Mouse (Mus musculus): ENCODE measurements around the gene Npas1.

The Npas1 gene

DNA sequence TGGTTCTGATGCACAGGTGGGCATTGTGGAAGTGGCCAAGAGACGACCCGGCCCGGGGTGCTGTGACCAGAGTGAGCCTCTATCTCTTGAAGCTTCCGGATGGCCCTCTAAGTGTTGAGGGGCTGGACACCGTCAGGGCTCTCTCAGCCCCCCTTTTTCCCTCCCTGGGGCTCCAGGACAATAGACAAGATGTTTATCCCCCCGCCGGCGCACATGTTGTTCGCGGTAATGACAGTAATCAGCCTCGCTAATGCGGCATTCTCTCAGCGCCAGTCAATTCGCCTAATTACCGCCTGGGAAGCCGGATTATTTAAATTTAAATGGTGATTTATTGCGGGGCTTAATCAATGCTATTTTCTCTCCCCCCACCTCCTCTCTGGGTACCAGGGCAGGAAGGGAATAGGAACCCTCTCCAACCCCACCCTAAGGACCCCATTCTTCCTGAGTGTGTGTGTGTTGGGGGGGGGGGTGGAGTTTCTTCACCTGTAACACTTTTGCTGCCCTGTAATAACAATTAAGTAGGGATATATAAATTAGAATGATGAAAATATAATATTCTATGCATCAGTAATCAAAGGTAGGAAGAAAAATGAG is 5.3 kb downstream of the Npas1 start:
- DNase-seq (ENCODE audit: low read depth in 2 of 2, low spot score in 2 of 2): no peak

GRCm38 (mm10) chr7:16471549-16471948 is 6.0 kb downstream of the Npas1 start:
- DNase-seq (ENCODE audit: low read depth in 2 of 2, low spot score in 2 of 2): no peak

DNA sequence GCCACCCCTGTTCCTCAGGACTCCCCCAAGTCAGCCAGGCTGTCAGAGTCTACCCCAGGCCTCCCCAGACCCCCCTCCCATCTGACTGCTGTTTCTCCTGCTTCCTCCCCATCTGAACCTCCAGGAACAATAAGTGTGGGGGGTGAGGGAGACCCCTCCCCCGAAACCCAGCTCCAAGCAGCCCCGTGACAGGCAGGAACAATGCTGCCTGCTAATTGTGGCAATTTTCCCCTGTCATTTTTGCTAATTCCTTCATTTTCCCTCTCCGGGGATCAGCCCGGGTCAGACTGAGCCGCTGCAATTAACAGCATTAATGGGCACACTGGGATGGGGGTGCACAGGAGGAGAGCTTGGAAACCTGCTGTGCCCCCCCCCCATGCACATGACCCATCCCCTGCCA is 9.4 kb downstream of the Npas1 start:
- DNase-seq (ENCODE audit: low read depth in 2 of 2, low spot score in 2 of 2): no peak

GRCm38 (mm10) chr7:16466565-16466964 is 11.0 kb downstream of the Npas1 start:
- peak in 1 of 2 experiments; percentile 37 for DNase-seq (ENCODE audit: low read depth in 2 of 2, low spot score in 2 of 2)

DNA sequence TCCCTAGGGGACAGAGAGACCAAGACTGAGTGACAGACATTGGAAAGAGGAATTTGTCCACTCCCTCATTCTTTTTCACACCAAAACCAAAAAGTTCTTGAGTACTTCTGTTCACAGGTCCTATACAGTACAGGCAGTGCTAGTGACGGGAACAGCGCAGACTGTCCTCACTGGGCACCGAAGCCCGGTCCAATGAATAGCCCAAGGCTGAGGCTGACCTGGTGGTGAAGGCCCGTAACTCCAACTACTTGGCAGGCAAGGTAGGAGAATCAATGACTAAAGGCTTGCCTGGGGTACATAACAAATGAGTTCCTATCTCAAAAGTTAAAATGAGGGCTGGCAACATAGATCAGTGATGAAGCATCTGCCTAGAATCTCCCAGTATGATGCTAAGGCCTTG is 12.0 kb downstream of the Npas1 start:
- DNase-seq (ENCODE audit: low read depth in 2 of 2, low spot score in 2 of 2): no peak

GRCm38 (mm10) chr7:16465160-16465559 is 12.4 kb downstream of the Npas1 start:
- peak; percentile 65 to 73 for DNase-seq (ENCODE audit: low read depth in 2 of 2, low spot score in 2 of 2)

GRCm38 (mm10) chr7:16463214-16463613 is 14.3 kb downstream of the Npas1 start:
- peak; percentile 74 to 84 for DNase-seq (ENCODE audit: low read depth in 2 of 2, low spot score in 2 of 2)

DNA sequence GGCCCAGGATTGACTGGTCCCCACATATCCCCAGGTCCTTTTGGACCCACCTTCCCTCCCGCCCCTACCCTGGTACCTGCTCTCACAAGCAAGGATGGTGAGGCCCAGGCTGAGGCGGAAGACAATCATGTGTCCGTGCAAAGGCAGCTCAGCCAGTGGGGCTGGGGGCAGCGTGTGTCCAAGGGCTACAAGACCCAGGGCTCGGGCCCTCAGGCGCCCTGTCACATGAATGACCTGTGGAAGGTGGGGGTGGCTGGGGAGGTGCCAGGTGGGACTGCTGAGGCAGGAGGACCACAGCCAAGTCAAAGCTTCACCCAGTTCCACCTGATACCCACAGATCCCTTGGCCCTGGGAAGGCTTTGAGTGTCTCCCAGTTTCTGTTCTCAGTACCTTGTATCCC is 15.8 kb downstream of the Npas1 start:
- DNase-seq (ENCODE audit: low read depth in 2 of 2, low spot score in 2 of 2): no peak

DNA sequence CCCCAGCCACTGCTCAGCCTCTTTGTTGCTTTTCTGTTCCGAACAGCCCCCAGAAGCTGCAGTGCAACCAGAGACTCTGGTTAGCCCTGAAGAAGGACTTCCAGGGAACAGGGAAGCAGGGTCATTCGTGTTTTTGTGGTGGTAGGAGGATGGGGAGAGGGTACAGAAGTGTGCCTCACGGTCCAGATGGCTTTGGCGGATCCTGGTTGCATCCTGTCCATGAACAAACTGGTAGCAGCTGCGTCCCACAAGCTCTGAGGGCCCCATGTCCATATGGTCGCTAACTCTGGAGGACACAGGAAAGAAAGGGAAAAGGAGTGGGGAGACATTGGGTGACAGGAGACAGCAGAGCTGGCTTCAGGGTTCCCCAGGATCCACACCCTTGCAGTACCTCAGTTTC is 16.4 kb downstream of the Npas1 start:
- no peak for DNase-seq (ENCODE audit: low read depth in 2 of 2, low spot score in 2 of 2)

DNA sequence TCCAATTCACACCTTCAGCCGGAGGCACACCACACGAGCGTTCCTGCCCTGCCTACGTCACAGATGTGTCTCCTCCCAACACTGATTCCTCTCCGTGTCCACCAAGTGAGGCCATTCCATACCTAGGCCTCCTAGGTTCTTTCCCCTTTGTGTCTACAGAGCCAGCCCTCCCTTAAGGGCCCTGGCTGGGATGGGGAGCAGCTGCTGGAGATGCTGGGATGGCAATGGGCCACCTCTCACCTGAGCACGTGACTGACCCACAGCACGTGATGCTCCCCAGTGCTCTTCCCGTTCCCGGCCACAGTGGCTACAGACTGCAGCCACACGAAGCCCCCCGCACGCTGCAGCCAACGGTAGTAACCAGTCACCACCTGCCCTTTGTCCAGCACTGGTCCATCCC is 17.0 kb downstream of the Npas1 start:
- no peak for DNase-seq (ENCODE audit: low read depth in 2 of 2, low spot score in 2 of 2)

DNA sequence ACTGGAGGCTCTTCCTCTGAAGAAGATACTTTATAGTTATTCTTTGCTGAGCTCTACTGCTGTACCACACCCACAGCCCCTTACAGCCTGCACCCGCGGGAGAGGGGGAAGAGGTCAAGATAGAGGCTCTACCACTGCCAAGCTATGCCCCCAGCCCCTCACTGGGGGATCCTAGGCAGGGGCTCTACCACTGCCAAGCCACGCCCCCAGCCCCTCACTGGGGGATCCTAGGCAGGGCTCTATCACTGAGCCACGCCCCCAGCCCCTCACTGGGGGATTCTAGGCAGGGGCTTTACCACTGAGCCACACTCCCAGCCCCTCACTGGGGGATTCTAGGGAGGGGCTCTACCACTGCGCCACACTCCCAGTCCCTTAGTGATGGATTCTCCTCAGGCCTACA is 21.2 kb downstream of the Npas1 start:
- DNase-seq (ENCODE audit: low read depth in 2 of 2, low spot score in 2 of 2): no peak

GRCm38 (mm10) chr7:16455016-16455415 is 22.5 kb downstream of the Npas1 start:
- no peak for DNase-seq (ENCODE audit: low read depth in 2 of 2, low spot score in 2 of 2)

- peak in 1 of 2 experiments; percentile 11 for DNase-seq (ENCODE audit: low read depth in 2 of 2, low spot score in 2 of 2)
Measured at GRCm38 (mm10) chr7:16453118-16453711, 24.3 kb downstream of the Npas1 start.

- DNase-seq (ENCODE audit: low read depth in 2 of 2, low spot score in 2 of 2): peak; percentile 85 to 86
Measured at GRCm38 (mm10) chr7:16452587-16453073, 24.9 kb downstream of the Npas1 start, which contains the start of gene Tmem160. Gene Tmem160, plus strand, starts transcription at chr7:16452779.

DNA sequence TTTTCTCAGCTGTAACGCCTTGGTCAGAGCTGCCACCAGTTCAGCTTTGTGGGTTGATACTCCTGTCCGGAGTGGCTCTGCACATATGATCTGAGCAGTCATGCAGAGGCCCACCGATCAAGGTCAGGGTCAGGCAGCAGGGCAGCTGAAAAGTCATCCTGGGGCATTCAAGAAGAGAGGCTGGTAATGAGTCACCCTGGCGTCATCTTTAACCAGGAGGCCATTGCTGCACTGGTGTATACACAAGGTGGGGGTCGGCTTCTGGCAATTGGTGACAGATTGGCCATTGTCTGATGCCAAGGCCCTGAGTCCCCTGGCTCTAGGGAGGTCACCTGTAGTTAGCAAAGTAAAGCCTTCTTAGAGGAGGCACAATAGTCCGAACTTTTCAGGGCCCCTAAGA is 25.9 kb downstream of the Npas1 start:
- DNase-seq (ENCODE audit: low read depth in 2 of 2, low spot score in 2 of 2): no peak

GRCm38 (mm10) chr7:16441241-16441640 is 36.3 kb downstream of the Npas1 start:
- peak; percentile 24 to 56 for DNase-seq (ENCODE audit: low read depth in 2 of 2, low spot score in 2 of 2)

- DNase-seq (ENCODE audit: low read depth in 2 of 2, low spot score in 2 of 2): no peak
Measured at GRCm38 (mm10) chr7:16435088-16435487, 42.4 kb downstream of the Npas1 start.

DNA sequence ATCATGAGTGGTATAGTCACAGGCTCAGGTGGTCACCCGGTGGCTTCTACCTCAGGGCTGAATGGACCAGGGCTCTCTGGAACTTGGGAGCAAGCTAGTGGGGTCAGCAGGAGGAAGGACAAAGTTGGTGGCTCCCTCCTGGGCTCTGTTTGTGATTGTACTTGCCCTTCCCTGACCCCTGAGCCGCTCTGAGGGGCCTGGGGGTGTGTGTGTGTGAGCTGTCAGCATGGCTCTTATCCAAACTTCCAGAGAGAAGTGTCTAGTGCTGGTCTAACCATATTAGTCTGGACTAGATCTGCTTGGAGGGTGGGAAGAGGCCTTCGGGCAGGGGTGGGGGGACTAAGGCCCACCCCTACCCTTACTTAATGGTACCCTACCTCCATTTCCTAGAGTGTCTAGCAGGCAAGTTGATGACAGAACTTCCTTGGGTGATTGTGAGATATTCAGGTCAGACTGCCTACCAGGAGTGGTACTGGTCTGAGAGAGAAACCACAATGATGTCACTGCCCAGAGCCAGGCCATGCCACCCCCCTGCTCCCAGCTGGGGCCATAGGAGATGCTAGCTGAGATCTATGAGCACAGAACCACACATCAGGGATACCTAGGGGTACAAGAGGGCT is 44.1 kb downstream of the Npas1 start:
- no peak for DNase-seq (ENCODE audit: low read depth in 2 of 2, low spot score in 2 of 2)

DNA sequence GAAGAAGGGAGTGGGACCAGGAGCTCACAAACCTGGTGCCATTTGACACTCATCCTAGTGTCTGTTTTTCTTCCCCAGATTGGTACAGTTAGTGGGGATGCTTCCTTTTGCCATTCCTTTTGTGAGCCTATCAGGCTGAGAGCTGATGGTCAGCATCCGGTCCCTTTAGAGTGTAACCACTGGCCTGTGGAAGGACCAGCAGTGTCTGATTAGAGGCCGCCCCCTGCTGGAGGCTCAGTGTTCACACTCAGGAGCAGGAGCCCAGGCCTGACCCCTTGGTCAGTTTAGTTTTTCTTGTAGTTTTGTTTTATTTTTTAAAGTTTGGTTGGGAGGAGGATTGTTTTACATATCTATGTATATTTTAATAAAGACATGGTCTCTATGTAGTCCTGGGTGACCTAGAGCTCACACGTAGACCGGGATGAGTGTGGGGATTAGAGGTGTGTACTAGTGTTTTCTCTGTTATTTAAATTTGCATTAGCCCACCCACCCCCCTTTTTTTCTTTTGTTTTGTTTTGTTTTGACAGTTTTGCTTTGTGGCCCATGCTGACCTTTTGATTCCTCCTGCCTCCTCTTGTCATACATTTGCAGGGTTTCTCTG is 51.3 kb downstream of the Npas1 start:
- DNase-seq (ENCODE audit: low read depth in 2 of 2, low spot score in 2 of 2): peak; percentile 54 to 62

- DNase-seq (ENCODE audit: low read depth in 2 of 2, low spot score in 2 of 2): no peak
Measured at GRCm38 (mm10) chr7:16425721-16426120, 51.8 kb downstream of the Npas1 start.

DNA sequence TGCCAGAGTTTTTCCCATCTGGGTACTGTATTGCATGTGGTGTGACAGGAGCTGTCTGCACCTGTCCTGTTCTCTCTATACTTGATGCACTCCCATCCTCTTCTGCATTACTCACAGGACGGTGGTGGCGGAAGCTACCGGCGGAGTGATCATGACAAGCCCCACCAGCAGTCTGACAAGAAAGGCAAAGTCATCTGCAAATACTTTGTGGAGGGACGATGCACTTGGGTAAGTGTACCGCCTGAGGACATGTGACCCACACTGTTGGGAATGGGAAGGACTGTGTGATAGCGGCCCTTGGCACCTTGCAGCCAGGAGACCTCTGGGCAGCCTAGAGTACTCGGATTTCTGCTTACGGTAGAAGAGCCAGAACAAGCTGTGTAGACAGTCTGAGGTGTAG is 53.8 kb downstream of the Npas1 start:
- no peak for DNase-seq (ENCODE audit: low read depth in 2 of 2, low spot score in 2 of 2)

GRCm38 (mm10) chr7:16422222-16422856 is 55.2 kb downstream of the Npas1 start:
- no peak for DNase-seq (ENCODE audit: low read depth in 2 of 2, low spot score in 2 of 2)

Data from CD8-positive naive resting alpha-beta T cell, adult 2 months (primary cell).